Mouse (Mus musculus) layer of hippocampus, adult 2 months (tissue): Measurements from ENCODE around the gene Trim72. TPM values are rescaled to one million over a fixed set of nuclear protein-coding genes. Genes with fewer than 3 reads are reported as not detected.

ENCODE experiments used
- DNase-seq, 2 experiments: peaks; one replicate each; pipeline ENCODE4 v3.0.0; 2022; ENCODE audit warnings: low spot score in 2 of 2
- H3K27ac ChIP-seq: fragments of 200-600 bp; 2 replicates; pipeline ENCODE4 v1.8.1; 2022
- H3K4me3 ChIP-seq: fragments of 200-600 bp; 2 replicates; pipeline ENCODE4 v1.8.1; 2022; ENCODE audit warnings: mild to moderate bottlenecking
- CTCF ChIP-seq: fragments of 200-600 bp; conservative IDR thresholded peaks from 2 replicates; pipeline ENCODE4 v1.8.1; 2022; ENCODE audit warnings: antibody characterized with exemption, mild to moderate bottlenecking, moderate library complexity
- long read RNA-seq, 2 experiments: library from polyadenylated mRNA; stranded (forward); transcript quantifications; one replicate each; pipeline ENCODE4 v2.0.0; 2021; ENCODE audit warnings: borderline mapping rate in 2 of 2
- total RNA-seq, 2 experiments: library from RNA; stranded (reverse); gene quantifications; 2 replicates each; pipeline ENCODE4 v1.2.3; 2021

Gene Trim72
- 1 to 10 TPM in 1 of 2 experiments, under 1 TPM in 1; 0.77 to 1.0 TPM for total RNA-seq
- long read RNA-seq, experiment 1 = 0 reads
- long read RNA-seq, experiment 2 = 0 reads

GRCm38 (mm10) chr7:128003688-128004087, at the start of gene Trim72:
Gene Trim72 (plus strand): TSS chr7:128003949.
- DNase-seq = no peak
- H3K4me3 ChIP-seq = no peak within 1 kb of the TSS
- no peak for TF ChIP-seq CTCF
- H3K27ac ChIP-seq = no peak within 1 kb of the TSS

GRCm38 (mm10) chr7:127959364-127959763, 44.4 kb upstream of the Trim72 start:
- H3K4me3 ChIP-seq = no peak overlapping the region
- DNase-seq = no peak
- TF ChIP-seq CTCF = no peak
- H3K27ac ChIP-seq = no peak overlapping the region

GRCm38 (mm10) chr7:127966371-127966918, 37.3 kb upstream of the Trim72 start:
- no peak for DNase-seq
- Histone ChIP-seq H3K27ac (peak overlapping the region; percentile 100), H3K4me3 (peak overlapping the region; percentile 78)
- TF ChIP-seq CTCF = no peak

- Histone ChIP-seq H3K27ac (peak within 1 kb of the TSS; percentile 100), H3K4me3 (peak within 1 kb of the TSS; percentile 78)
- DNase-seq = peak; percentile 91 to 95
- TF ChIP-seq CTCF = peak; percentile 42
Observed at GRCm38 (mm10) chr7:127967004-127967921, 36.5 kb upstream of the Trim72 start, which contains the start of gene Fus. Gene Fus (plus strand): TSS chr7:127967457.

- peak; percentile 69 to 70 for DNase-seq
- peak overlapping the region; percentile 100 for H3K27ac ChIP-seq
- peak overlapping the region; percentile 78 for H3K4me3 ChIP-seq
- TF ChIP-seq CTCF = no peak
Observed at GRCm38 (mm10) chr7:127967922-127968828, 35.6 kb upstream of the Trim72 start.

- DNase-seq = no peak
- Histone ChIP-seq H3K4me3 (no peak overlapping the region), H3K27ac (no peak overlapping the region)
- TF ChIP-seq CTCF = no peak
Observed at GRCm38 (mm10) chr7:127974413-127974930, 29.3 kb upstream of the Trim72 start.

- DNase-seq = no peak
- TF ChIP-seq CTCF = no peak
- H3K4me3 ChIP-seq = no peak overlapping the region
- no peak overlapping the region for H3K27ac ChIP-seq
Observed at GRCm38 (mm10) chr7:127978856-127979255, 24.9 kb upstream of the Trim72 start.

- no peak for DNase-seq
- Histone ChIP-seq H3K27ac (no peak overlapping the region), H3K4me3 (no peak overlapping the region)
- TF ChIP-seq CTCF = no peak
Observed at GRCm38 (mm10) chr7:127980606-127981005, 23.1 kb upstream of the Trim72 start.

- TF ChIP-seq CTCF = no peak
- DNase-seq = no peak
Observed at GRCm38 (mm10) chr7:127988904-127989303, 14.8 kb upstream of the Trim72 start.

GRCm38 (mm10) chr7:127991643-127992487, 11.9 kb upstream of the Trim72 start:
- DNase-seq = peak; percentile 53 to 76
- peak; percentile 82 for TF ChIP-seq CTCF
- Histone ChIP-seq H3K4me3 (no peak overlapping the region), H3K27ac (no peak overlapping the region)

More at GRCm38 (mm10) chr7:127988904-127989303, 14.8 kb upstream of the Trim72 start:
- H3K27ac ChIP-seq = no peak overlapping the region
- H3K4me3 ChIP-seq = no peak overlapping the region

GRCm38 (mm10) chr7:127992488-127993340, 11.0 kb upstream of the Trim72 start:
- TF ChIP-seq CTCF = no peak
- Histone ChIP-seq H3K4me3 (peak overlapping the region; percentile 44), H3K27ac (no peak overlapping the region)
- no peak for DNase-seq
